Mouse (Mus musculus) right cerebral cortex, postnatal 36 days (tissue): ENCODE data around the gene Nrcam.

ENCODE experiments used
- DNase-seq, 2 experiments: peaks; one replicate each; pipeline ENCODE4 v3.0.0; 2022; ENCODE audit warnings: low spot score in 2 of 2, mixed read lengths in 1 of 2

Gene Nrcam

GRCm38 (mm10) chr12:44357881-44358280, 29.2 kb downstream of the Nrcam start:
- DNase-seq: no peak

- no peak for DNase-seq
These were observed 42.5 kb downstream of the Nrcam start for GRCm38 (mm10) chr12:44371076-44371710.

GRCm38 (mm10) chr12:44375956-44376355, 47.3 kb downstream of the Nrcam start:
- no peak for DNase-seq

- DNase-seq: no peak
These were observed 49.9 kb downstream of the Nrcam start for GRCm38 (mm10) chr12:44378431-44379161.

GRCm38 (mm10) chr12:44380805-44381204, 52.1 kb downstream of the Nrcam start:
- peak; percentile 77 to 85 for DNase-seq

GRCm38 (mm10) chr12:44386398-44386797, 57.7 kb downstream of the Nrcam start:
- DNase-seq: no peak

- no peak for DNase-seq
These were observed 59.5 kb downstream of the Nrcam start for GRCm38 (mm10) chr12:44388220-44388619.

- DNase-seq: no peak
These were observed 61.9 kb downstream of the Nrcam start for GRCm38 (mm10) chr12:44390391-44391137.

- no peak for DNase-seq
These were observed 66.2 kb downstream of the Nrcam start for GRCm38 (mm10) chr12:44394901-44395300.

GRCm38 (mm10) chr12:44397782-44398181, 69.1 kb downstream of the Nrcam start:
- peak in 1 of 2 experiments; percentile 19 for DNase-seq

GRCm38 (mm10) chr12:44402134-44402533, 73.4 kb downstream of the Nrcam start:
- DNase-seq: no peak

GRCm38 (mm10) chr12:44403270-44403669, 74.6 kb downstream of the Nrcam start:
- no peak for DNase-seq

- DNase-seq: no peak
These were observed 75.2 kb downstream of the Nrcam start for GRCm38 (mm10) chr12:44403731-44404424.

- DNase-seq: peak; percentile 69 to 88
These were observed 81.1 kb downstream of the Nrcam start for GRCm38 (mm10) chr12:44409786-44410185.

GRCm38 (mm10) chr12:44411031-44411430, 82.3 kb downstream of the Nrcam start:
- no peak for DNase-seq

- DNase-seq: no peak
These were observed 93.6 kb downstream of the Nrcam start for GRCm38 (mm10) chr12:44422154-44422866.

GRCm38 (mm10) chr12:44422867-44423255, 94.2 kb downstream of the Nrcam start:
- no peak for DNase-seq

- DNase-seq: no peak
These were observed 95.3 kb downstream of the Nrcam start for GRCm38 (mm10) chr12:44424011-44424410.

GRCm38 (mm10) chr12:44425040-44425439, 96.4 kb downstream of the Nrcam start:
- no peak for DNase-seq

- no peak for DNase-seq
These were observed 101.7 kb downstream of the Nrcam start for GRCm38 (mm10) chr12:44430335-44430734.

- DNase-seq: peak; percentile 40 to 66
These were observed 102.3 kb downstream of the Nrcam start for GRCm38 (mm10) chr12:44430996-44431395.
